Mouse (Mus musculus): ENCODE results near the gene Arhgef25.
"Not testable (repeated sequence)": the region's sequence is repeated elsewhere in the genome, so short reads cannot be mapped to it uniquely, and the experiment has no call there.

Arhgef25 gene

DNA sequence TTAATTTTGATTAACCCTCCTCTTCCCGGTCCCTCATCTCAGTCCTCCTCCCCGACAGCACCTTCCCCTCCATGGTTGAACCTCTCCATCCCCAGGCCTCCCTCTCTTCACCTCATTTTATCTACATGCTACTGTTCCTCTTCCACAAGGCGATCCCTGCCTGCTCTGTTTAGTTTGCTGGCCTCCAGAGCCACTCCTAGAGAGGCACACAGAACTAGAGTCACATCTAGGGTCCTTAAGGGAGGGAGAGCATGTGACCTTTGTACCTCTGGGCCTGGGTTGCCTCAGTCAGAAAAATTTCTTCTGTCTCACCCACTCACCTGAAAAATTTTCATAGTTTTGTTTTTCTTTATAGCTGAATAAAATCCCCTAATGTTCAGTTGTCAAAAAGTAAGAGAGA is 52.0 kb downstream of the Arhgef25 start:
- DNase-seq (ENCODE audit: low spot score): no peak

DNA sequence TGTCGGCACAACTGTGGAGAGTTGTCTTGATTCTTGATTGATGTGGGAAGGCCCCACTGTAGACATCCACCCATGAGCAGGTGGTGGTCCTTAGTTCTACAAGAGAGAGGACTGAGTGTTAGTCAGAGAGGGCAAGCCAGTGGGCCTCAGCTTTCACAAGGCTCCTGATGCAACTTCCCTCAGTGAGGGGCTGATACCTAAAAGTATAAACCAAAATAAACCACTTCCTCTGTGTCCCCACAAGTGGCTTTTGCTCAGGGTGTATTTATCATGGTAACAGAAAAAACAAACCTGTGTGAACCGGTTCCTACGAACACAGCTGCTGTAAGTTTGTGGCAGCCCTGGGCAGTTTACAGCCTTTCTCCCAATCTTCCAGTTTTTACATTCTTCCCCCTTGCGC is 53.4 kb downstream of the Arhgef25 start:
- DNase-seq (ENCODE audit: low spot score): no peak

DNA sequence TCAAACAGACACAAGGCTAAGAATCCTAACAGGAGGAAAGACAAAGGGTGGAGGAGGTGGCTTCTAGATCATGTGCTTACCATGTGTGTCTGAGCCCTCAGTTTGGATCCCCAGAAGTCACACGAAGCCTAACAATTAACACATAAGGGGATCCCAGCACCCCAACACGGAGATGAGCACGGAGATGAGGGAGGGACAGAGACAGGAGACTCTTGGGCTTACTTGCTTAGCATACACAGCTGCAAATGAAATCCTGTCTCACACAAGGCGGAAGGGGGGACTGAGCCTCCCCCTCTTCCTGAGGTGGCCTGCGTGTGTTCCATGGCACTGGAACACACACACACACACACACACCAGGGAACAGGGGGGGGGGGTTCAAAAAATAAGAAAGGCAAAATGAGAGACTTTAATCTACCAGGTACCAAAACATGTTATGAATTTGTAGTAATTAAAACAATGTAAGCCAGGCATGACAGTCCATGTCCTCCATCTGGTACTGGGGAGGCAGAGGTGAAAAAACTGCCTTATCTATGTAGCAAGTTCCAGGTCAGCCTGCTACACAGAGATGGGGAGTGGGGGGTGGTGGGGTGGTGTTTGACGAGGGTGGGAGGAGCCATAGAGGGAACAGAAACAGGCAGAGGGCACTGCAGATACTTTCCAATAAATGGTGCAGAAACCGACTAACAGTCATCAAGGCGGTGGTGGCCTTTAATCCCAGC is 54.6 kb downstream of the Arhgef25 start:
- no peak for DNase-seq (ENCODE audit: low spot score)

DNA sequence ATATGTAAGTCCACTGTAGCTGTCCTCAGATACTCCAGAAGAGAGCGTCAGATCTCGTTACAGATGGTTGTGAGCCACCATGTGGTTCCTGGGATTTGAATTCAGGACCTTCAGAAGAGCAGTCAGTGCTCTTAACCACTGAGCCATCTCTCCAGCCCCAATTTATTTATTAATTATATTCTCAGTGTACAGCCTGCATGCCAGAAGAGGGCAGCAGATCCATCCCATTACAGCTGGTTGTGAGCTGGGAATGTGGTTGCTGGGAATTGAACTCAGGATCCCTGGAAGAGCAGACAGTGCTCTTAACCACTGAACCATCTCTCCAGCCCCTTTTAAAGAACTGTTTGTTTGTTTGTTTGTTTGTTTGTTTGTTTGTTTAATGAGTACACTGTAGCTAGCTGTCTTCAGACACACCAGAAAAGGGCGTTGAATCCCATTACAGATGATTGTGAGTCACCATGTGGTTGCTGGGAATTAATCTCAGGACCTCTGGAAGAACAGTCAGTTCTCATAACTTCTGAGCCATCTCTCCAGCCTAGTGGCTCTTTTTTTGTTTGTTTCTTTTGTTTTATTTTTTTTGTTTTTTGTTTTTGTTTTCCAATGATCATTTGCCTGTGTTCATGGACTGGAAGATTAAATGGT is 55.4 kb downstream of the Arhgef25 start:
- not testable (repeated sequence) for DNase-seq (ENCODE audit: low spot score)
